Mouse (Mus musculus) spleen, embryonic (tissue): ENCODE results near the gene 1110051M20Rik.

Experiments used
- CTCF ChIA-PET: fragments of 350-600 bp; sonication (Branson Sonifier 250); formaldehyde crosslinking; loops from one replicate; lab custom pipeline; 2022; lab: Charles Lee

Gene 1110051M20Rik

GRCm38 (mm10) chr2:91444286-91444892, at the start of gene 1110051M20Rik:
Gene 1110051M20Rik, minus strand, starts transcription at chr2:91444704.
- CTCF ChIA-PET = no interaction called here

GRCm38 (mm10) chr2:91493981-91494380, 49.5 kb upstream of the 1110051M20Rik start:
- CTCF ChIA-PET = no interaction called here

DNA sequence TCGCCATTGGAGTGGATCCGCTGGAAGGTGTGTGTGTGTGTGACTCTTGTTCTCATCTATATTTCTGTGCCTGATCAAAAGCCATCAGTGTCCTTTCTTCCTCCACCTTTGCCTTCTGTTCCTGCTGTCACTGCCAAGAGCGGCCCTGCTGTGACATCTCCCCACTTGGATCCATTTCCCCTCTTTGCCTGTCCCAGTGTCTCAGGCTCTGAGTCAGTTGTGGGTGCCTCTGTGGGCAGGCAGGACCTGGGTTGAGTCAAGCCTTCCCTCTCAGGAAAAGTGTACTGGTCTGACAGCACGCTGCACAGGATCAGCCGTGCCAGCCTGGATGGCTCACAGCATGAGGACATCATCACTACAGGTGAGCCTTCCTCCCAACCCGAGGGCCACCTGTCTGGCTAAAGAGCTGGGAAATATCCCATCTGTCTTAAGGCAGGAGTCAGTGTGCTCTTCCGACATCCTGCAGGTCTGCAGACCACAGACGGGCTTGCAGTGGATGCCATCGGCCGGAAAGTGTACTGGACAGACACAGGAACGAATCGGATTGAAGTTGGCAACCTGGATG, 47.6 kb upstream of the 1110051M20Rik start:
- CTCF ChIA-PET = no interaction called here

DNA sequence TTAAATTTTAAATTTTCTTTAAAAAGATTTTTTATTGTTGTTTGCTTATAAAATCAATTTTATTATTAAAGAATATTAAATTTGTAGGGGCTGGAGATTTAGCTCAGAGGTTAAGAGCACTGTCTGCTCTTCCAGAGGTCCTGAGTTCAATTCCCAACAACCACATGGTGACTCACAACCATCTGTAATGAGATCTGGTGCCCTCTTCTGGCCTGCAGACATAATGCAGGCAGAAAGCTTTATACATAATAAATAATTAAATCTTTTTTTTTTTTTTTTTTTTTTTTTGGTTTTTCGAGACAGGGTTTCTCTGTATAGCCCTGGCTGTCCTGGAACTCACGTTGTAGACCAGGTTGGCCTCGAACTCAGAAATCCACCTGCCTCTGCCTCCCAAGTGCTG, 42.8 kb upstream of the 1110051M20Rik start:
- CTCF ChIA-PET = interaction anchor here (0.6 kb wide), 1 partner anchor 1502 kb away, joined by 4 read pairs; no protein-coding TSS in a partner anchor

DNA sequence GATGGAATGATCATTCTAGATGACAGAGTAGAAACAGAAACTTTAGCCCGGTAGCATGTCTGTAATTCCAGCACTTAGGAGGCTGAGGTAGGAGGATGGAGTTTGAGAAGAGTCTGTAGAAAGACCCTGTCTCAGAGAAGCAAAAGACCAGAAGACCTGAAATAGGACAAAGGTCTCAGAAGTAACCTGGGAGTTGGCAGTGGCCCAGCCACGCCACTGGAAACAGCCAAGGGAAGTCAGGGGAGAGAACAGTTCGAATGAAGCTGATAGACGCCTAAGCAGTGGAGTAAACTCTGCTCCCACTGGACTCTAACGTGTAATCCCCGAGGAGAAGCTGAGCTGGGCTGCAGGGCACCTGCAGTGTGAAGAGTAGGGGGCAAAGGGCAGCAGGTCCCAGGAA, 40.8 kb upstream of the 1110051M20Rik start:
- CTCF ChIA-PET = no interaction called here

- CTCF ChIA-PET = no interaction called here
Observed at GRCm38 (mm10) chr2:91484698-91485097, 40.2 kb upstream of the 1110051M20Rik start.

GRCm38 (mm10) chr2:91480805-91481514, 36.5 kb upstream of the 1110051M20Rik start:
- CTCF ChIA-PET = no interaction called here

DNA sequence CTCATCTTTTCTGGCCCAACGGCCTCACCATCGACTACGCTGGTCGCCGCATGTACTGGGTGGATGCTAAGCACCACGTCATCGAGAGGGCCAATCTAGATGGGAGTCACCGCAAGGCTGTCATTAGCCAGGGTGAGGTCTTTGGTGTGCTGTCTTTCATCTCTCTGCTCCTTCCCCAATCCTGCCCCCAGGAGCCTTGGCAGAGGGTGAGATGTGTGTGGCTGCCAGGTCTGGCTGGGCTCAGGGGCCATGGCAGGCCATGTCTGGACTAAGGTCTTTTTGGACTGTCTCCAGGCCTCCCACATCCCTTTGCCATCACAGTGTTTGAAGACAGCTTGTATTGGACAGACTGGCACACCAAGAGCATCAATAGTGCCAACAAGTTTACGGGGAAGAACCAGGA, 35.9 kb upstream of the 1110051M20Rik start:
- CTCF ChIA-PET = no interaction called here

DNA sequence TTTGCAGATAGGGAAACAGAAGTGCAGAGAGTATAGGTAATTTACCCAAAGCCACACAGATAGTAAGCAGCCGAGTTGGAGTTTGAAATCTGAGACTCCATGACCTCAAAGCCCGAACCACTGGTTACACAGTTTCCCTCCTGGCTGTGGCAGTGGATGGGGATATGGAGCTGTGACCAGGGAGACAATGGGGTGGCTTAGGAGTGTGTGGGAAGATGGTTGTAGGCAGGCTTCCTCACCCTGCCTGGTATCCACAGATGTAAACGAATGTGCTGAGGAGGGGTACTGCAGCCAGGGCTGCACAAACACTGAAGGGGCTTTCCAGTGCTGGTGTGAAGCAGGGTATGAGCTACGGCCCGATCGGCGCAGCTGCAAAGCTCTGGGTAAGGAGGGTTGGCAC, 32.3 kb upstream of the 1110051M20Rik start:
- CTCF ChIA-PET = no interaction called here

GRCm38 (mm10) chr2:91476251-91476661, 31.8 kb upstream of the 1110051M20Rik start:
- CTCF ChIA-PET = no interaction called here

DNA sequence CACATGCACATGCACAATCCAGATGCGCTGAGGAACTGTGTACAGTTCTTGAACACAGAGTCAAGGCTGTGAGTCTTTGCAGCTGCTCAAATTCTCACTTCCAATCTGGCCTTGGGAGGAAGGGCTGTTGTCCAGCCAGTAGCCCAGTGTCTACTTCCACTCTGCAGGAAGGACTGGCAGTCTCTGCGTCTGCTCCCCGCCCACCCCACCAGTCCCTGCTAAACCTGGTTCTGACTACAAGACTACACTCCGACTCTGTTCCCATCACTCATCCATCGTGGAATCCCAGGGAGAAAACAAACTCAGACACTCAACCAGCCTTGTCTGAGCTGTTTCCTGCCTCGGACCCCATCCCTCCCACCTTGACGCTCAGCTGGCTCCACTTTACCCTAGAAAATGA, 31.3 kb upstream of the 1110051M20Rik start:
- CTCF ChIA-PET = no interaction called here

GRCm38 (mm10) chr2:91474358-91474757, 29.9 kb upstream of the 1110051M20Rik start:
- CTCF ChIA-PET = no interaction called here

DNA sequence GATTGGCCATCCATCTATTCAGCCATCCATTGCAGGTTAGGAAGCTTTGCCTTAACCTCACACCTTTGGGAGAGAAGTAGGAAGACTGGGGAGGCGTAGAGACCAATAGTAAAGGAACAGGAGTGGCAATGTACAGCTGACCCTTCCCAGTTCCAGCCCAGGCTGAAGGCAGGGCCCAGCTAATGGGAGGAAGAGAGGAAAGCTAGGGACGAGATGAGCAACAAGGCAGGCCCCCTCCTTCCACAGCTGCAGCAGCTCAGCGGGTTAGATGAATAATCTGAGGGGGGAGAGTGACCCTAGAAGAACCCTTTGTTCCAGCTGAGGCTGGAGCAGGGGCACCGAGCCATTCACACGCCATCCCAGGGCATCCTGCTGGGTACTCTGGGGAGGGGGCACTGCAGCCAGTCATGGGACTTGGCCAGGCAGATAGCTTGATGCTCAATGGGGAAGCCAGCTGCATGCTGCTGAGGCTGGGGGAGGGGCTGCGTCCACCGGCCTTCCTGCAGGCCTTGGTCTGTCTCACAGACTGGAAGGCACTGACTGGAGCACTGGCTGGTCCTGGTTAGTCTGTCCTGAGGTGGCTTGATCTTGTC, 25.6 kb upstream of the 1110051M20Rik start:
- CTCF ChIA-PET = interaction anchor here (0.6 kb wide), 1 partner anchor 56 kb away, joined by 3 read pairs; no protein-coding TSS in a partner anchor

DNA sequence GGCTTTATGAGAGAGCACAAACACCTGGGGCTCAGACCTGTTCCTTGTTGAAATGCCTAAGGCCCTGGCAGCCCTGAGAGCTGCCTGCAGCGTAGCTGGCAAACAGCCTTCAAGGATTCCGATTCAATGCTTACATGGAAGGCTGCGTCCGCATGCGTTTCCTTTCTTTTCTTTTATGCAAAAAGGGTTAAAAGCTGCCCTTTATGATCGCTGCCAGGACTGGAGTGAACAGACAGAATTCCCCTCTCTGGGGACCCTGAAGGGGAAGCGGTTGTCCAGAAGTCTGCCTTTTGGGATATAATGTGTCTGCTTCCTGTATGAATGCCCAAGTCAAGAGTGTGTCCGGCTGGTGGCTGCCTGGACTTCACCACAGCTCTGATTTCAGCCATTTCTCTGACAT, 23.1 kb upstream of the 1110051M20Rik start:
- CTCF ChIA-PET = no interaction called here

DNA sequence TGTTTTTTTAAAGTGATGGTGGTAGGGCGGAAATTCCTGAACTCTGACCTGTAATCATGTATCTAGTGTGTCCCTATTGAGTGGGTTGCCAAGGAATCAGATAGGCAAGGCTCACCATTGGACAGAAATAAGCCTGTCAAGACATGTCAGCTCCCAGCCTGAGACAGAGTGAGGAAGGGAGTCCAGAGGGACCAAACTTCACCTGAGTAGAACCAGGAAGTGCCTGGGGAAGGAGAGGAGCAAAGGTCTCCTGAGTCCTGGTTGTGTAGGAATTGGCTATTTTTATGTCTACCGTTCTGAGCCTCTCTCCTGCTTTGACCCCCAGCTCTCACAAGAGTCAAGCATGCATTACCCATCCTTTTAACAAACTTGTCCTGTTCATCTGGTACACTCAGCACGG, 21.4 kb upstream of the 1110051M20Rik start:
- CTCF ChIA-PET = no interaction called here

- CTCF ChIA-PET = interaction anchor here (0.6 kb wide), 1 partner anchor 9 kb away, joined by 7 read pairs; no protein-coding TSS in a partner anchor
Observed at GRCm38 (mm10) chr2:91462681-91463080, 18.2 kb upstream of the 1110051M20Rik start.

- CTCF ChIA-PET = no interaction called here
Observed at GRCm38 (mm10) chr2:91462196-91462595, 17.7 kb upstream of the 1110051M20Rik start.

- CTCF ChIA-PET = no interaction called here
Observed at GRCm38 (mm10) chr2:91461341-91461740, 16.8 kb upstream of the 1110051M20Rik start.

- CTCF ChIA-PET = no interaction called here
Observed at GRCm38 (mm10) chr2:91460771-91461170, 16.3 kb upstream of the 1110051M20Rik start.

DNA sequence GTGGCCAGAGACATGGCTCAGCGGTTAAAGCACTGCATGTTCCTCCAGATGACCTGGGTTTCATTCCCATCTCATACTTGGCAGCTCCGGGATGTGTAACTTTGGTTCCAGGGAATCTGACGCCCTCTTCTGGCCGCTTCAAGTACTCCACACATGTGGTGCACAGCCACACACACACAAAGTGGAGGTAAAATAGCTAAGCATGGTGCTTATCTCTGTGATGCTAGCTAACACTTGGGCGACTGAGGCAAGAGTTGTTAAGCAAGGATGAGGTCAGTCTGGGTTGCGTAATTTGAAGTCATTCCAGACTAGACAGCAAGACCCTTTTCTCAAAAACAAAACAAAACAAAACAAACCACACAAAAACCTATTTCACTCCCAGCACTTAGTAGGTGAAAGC, 15.6 kb upstream of the 1110051M20Rik start:
- CTCF ChIA-PET = no interaction called here

DNA sequence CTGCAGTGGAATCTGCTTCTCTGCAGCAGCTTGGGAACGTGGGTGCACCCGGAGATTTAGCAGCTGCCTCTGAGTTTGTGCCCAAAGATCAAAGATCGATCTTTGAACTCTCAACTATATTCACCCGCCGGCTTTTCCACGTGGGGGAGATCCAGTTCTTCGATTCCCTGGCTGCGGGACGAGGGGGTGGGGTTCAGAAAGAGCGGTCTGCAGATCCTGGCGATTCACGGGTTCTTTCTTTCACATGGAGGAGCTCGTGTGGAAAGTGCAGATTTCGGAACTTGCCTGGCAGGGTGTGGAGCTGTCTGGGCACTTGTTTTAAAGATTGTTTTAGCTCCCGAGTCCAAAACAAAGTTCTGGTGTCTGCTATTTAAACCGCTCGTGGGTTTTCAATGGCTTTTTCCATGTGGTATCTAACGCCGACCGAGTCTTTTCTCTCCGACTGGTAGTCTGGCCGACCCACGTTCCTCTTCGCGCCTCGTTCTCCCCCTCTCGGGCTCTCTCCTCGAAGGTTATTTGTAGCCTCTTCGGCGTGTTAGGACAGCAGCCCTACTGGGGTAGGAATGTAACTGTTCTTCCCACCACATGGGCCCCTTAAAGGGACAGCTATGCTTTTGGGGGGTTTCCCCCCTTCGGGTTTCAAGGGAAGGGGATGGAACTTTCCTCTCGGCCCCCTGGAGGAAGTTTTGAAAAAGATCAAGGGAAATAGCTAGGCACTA, 14.3 kb upstream of the 1110051M20Rik start:
- CTCF ChIA-PET = no interaction called here

- CTCF ChIA-PET = no interaction called here
Observed at GRCm38 (mm10) chr2:91458252-91458672, 13.8 kb upstream of the 1110051M20Rik start.
